ENCODE assay signal across 9 mouse cellular contexts in the genomic region with DNA sequence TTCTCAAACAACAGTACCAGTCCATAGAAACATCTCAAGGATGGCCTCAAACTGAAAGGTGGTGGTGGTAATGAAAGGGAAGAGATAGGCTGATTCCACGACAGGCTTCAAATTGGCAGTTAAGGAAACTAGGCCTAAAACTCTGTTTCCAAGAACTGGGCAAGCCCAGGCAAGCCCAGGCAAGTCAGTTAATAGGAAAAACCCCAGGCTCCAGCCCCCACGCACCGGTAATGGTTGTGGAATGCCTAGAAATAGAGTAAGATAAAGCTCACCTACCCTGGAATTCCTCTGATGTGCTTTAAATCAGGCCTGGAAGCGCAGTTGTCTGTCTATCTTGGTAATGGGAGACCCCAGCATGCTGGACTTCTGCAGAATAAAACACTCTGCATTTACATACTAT.
"Had no signal": no experiment of that assay in that cellular context is flagged by ENCODE, and none has a peak within 500 bp of the region (broad histone marks: within the 10 kb centered on the region; RNA-seq: fewer than 3 reads in every experiment).

No protein-coding gene starts in this region.

- H3K36me3 ChIP-seq: kidney, embryonic 15.5 days; limb, embryonic 12.5 days; liver, embryonic 15.5 days; midbrain, embryonic 15.5 days; neural tube, embryonic 12.5 days; stomach, embryonic 15.5 days had no signal

- H3K4me2 ChIP-seq: kidney, embryonic 15.5 days; limb, embryonic 12.5 days; liver, embryonic 15.5 days; lung, embryonic 14.5 days; midbrain, embryonic 11.5 days; midbrain, embryonic 15.5 days; neural tube, embryonic 12.5 days; stomach, embryonic 15.5 days had no signal

- ATAC-seq: midbrain, embryonic 15.5 days had no signal

- H3K9me3 ChIP-seq: kidney, embryonic 15.5 days; limb, embryonic 12.5 days; liver, embryonic 15.5 days; megakaryocyte, embryonic 14.5 days; midbrain, embryonic 15.5 days; neural tube, embryonic 12.5 days; stomach, embryonic 15.5 days had no signal

- H3K4me1 ChIP-seq: kidney, embryonic 15.5 days; limb, embryonic 12.5 days; midbrain, embryonic 15.5 days; neural tube, embryonic 12.5 days; stomach, embryonic 15.5 days had no signal

- H3K9ac ChIP-seq: kidney, embryonic 15.5 days; limb, embryonic 12.5 days; liver, embryonic 15.5 days; lung, embryonic 14.5 days; midbrain, embryonic 15.5 days; neural tube, embryonic 12.5 days; stomach, embryonic 15.5 days had no signal

- H3K4me3 ChIP-seq: kidney, embryonic 15.5 days; limb, embryonic 12.5 days; liver, embryonic 15.5 days; megakaryocyte, embryonic 14.5 days; midbrain, embryonic 15.5 days; neural tube, embryonic 12.5 days; stomach, embryonic 15.5 days had no signal

- H3K27me3 ChIP-seq: kidney, embryonic 15.5 days; limb, embryonic 12.5 days; liver, embryonic 15.5 days; midbrain, embryonic 15.5 days; neural tube, embryonic 12.5 days; stomach, embryonic 15.5 days had no signal

- H3K27ac ChIP-seq: kidney, embryonic 15.5 days; limb, embryonic 12.5 days; liver, embryonic 15.5 days; midbrain, embryonic 15.5 days; neural tube, embryonic 12.5 days; stomach, embryonic 15.5 days had no signal
